Mouse (Mus musculus): ENCODE measurements around the gene Taok3.

- no peak for TF ChIP-seq POLR2A (IDR thresholded peaks at IDR 0.05; ENCODE audit: insufficient read depth, low read depth, low read length)
- TF ChIP-seq CTCF (IDR thresholded peaks at IDR 0.05; ENCODE audit: insufficient read depth, low read depth, low read length), result no peak
Observed at GRCm38 (mm10) chr5:117164516-117164915, 44.6 kb downstream of the Taok3 start.

Data from olfactory bulb, adult 2 months (tissue).